Mouse (Mus musculus) hindbrain, embryonic 11.5 days (tissue): ENCODE data around the gene Rundc3a. TPM values are rescaled to one million over a fixed set of nuclear protein-coding genes. Genes with fewer than 3 reads are reported as not detected.

ENCODE experiments used
- ATAC-seq: fragments of 200-750 bp; cut with Nextera tagmentation; 2 replicates; pipeline ENCODE4 v1.8.0; 2017; ENCODE audit warnings: mild to moderate bottlenecking, moderate TSS enrichment, moderate library complexity; ENCODE audit not compliant: low FRiP score
- DNase-seq: peaks from one replicate; pipeline ENCODE4 v3.0.0-alpha.2; 2015; ENCODE audit warnings: low spot score
- H3K27ac ChIP-seq: fragments of 300-500 bp; sonication (generic); 2 replicates; pipeline ENCODE4 v1.5.1; 2014; ENCODE audit warnings: mild to moderate bottlenecking, low read depth, low read length
- H3K27me3 ChIP-seq: fragments of 300-500 bp; sonication (generic); 2 replicates; pipeline ENCODE4 v1.6.1; 2014; ENCODE audit warnings: mild to moderate bottlenecking, low read length, moderate library complexity, mixed read lengths; ENCODE audit not compliant: control insufficient read depth, insufficient read depth
- H3K36me3 ChIP-seq: fragments of 300-500 bp; sonication (generic); 2 replicates; pipeline ENCODE4 v1.6.1; 2014; ENCODE audit warnings: mild to moderate bottlenecking, low read length, moderate library complexity, mixed read lengths; ENCODE audit not compliant: control insufficient read depth, insufficient read depth
- H3K4me1 ChIP-seq: fragments of 300-500 bp; sonication (generic); replicated peaks from 2 replicates; pipeline ENCODE4 v1.6.1; 2014; ENCODE audit warnings: low read length, mixed read lengths; ENCODE audit not compliant: control insufficient read depth, insufficient read depth
- H3K4me2 ChIP-seq: fragments of 300-500 bp; sonication (generic); replicated peaks from 2 replicates; pipeline ENCODE4 v1.6.1; 2014; ENCODE audit warnings: mild to moderate bottlenecking, low read depth, low read length
- H3K4me3 ChIP-seq: fragments of 300-500 bp; sonication (generic); 2 replicates; pipeline ENCODE4 v1.5.1; 2014; ENCODE audit warnings: low read depth, low read length
- H3K9ac ChIP-seq: fragments of 300-500 bp; sonication (generic); 2 replicates; pipeline ENCODE4 v1.6.1; 2014; ENCODE audit warnings: low read depth, low read length
- H3K9me3 ChIP-seq: fragments of 300-500 bp; sonication (generic); 2 replicates; pipeline ENCODE4 v1.6.1; 2016; ENCODE audit warnings: low read length; ENCODE audit not compliant: control insufficient read depth
- whole genome bisulfite sequencing: fragments of 180-500 bp; shearing (Covaris S2); extraction: QIAGEN DNeasy Blood & Tissue Kit; methylation state at CpG from one replicate; pipeline ENCODE4 v1.1.7; 2014; 5-methylcytosine and 5-hydroxymethylcytosine counted together
- polyA plus RNA-seq: library from polyadenylated mRNA; unstranded; fragments of >200 nt; fragmentation: Nextera tagmentation; extraction: Ambion mirVana; gene quantifications from 2 replicates; pipeline ENCODE4 v1.2.1, GENCODE M21; 2014

Rundc3a gene
- polyA plus RNA-seq, 1 experiment from 2014 or later = 47.8 TPM

DNA sequence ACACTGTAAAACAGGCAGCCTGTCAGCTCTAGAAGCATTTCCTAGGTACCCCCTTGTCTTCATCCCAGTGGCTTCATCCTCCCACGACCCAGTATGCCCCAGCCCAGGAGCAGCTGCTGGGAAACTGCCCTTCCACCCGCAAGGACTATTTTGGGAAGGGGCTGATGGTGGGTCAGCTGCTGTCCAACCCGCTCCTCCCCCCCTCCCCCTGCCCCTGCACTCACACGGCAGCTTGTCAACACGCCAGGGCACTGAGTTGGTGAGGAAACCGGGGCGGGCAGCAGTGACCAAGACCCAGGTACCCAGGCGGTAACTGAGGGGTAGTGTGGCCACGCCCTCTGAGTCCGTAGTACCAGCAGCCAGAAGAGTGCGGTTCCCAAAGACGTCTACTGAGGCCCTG, 50.5 kb downstream of the Rundc3a start:
- 68% methylated on average over 12 of the region's 12 CpGs for WGBS
- no peak for DNase-seq
- Histone ChIP-seq H3K9me3 (no peaks in the 10 kb centered on the region), H3K27me3 (peaks cover 10% of the 10 kb centered on the region), H3K4me2 (no peak overlapping the region), H3K9ac (no peak overlapping the region), H3K27ac (no peak overlapping the region), H3K36me3 (peaks cover 6% of the 10 kb centered on the region; the same call in 1 of the 2 replicates), H3K4me1 (peaks cover 15% of the 10 kb centered on the region), H3K4me3 (no peak overlapping the region)
- ATAC-seq = no peak

DNA sequence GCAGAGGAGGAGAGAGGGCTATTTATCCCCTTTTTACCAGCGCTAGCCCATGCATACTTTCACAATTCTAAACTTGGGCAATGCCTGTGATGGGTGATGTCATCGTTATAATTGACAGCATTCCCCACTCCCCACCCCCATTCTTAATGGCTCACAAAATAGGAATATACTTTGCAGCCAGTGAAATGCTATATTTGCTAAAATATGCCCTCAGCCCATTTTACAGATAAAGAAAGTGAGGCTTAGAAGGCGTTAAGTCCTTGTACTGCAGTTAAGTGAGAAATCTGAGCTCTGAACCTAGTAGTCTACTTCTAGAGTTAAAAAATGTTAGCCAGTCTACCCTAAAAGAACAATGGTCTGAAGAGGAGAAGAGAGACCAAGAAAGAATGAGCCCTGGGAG, 51.1 kb downstream of the Rundc3a start:
- 67% methylated on average over 3 of the region's 3 CpGs for WGBS
- DNase-seq = no peak
- Histone ChIP-seq H3K36me3 (peaks cover 6% of the 10 kb centered on the region; the same call in 1 of the 2 replicates), H3K9me3 (no peaks in the 10 kb centered on the region), H3K27ac (no peak overlapping the region), H3K27me3 (peaks cover 8% of the 10 kb centered on the region; the same call in 1 of the 2 replicates), H3K4me3 (no peak overlapping the region), H3K9ac (no peak overlapping the region), H3K4me1 (peaks cover 15% of the 10 kb centered on the region), H3K4me2 (no peak overlapping the region)
- no peak for ATAC-seq

DNA sequence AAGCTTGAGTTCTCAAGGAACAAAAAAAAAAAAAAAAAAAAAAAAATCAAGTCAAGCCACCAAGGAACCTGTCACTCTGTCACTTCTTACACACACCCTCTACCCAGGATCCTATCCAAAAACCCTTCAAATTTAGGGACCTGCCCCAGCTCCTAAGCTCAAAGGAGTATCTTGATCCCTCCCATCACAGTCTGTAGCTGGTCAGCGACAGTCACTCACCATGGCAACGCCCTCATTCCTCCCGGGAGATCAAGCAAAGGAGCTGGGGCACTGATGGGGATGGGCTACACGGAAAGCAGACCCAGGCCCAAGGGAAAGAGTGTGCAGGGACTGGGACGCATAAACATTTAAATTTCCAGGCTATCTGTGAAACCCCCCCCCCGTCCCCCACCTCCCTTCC, 51.6 kb downstream of the Rundc3a start:
- 0 out of 2 replicates have a peak, but pooled peaks have one; percentile 23 for ATAC-seq
- Histone ChIP-seq H3K4me1 (peaks cover 15% of the 10 kb centered on the region), H3K9ac (no peak overlapping the region), H3K9me3 (no peaks in the 10 kb centered on the region), H3K4me2 (peak overlapping the region; percentile 89), H3K27ac (no peak overlapping the region), H3K27me3 (peaks cover 5% of the 10 kb centered on the region; the same call in 1 of the 2 replicates), H3K4me3 (no peak overlapping the region), H3K36me3 (peaks cover 6% of the 10 kb centered on the region; the same call in 1 of the 2 replicates)
- 4% methylated on average over 6 of the region's 6 CpGs for WGBS
- peak; percentile 62 for DNase-seq

DNA sequence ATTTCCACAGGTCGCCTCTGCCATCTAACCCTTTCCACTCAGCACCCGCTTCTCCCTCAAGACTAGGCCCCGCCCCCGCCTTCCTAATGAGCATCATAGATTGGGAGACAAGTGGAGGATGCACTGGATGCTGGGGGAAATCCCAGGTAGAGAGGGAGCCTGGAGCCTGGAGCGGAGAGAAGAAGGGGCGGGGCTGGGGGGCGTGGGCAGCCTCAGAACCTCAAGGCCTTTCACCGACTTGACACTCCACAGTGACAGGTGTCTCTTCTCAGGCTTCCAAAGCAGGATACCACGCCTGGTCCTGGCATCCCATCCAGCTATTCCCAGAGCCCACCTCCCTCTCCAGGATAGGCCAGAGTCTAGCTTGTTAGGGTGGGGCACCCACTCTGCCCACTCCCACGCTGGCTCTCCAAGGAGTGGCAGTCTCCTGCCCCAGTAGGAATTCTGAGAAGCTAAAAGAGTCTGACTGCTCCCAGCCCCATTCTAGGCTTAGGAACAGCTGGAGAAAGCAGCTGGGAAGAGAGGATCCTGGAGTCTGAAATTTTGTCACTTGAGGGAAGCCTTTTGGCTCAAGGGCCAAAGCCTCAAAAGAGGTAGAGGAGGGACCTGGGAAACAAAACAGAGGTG, 52.2 kb downstream of the Rundc3a start:
- Histone ChIP-seq H3K36me3 (peaks cover 2% of the 10 kb centered on the region; the same call in 1 of the 2 replicates), H3K9ac (peak overlapping the region; percentile 99; the same call in 1 of the 2 replicates), H3K27me3 (peaks cover 5% of the 10 kb centered on the region; the same call in 1 of the 2 replicates), H3K4me2 (peak overlapping the region; percentile 89), H3K4me3 (peak overlapping the region; percentile 94), H3K9me3 (no peaks in the 10 kb centered on the region), H3K4me1 (peaks cover 15% of the 10 kb centered on the region), H3K27ac (no peak overlapping the region)
- no peak for DNase-seq
- 28% methylated on average over 10 of the region's 10 CpGs for WGBS
- peak; percentile 12; the same call in 1 of the 2 replicates for ATAC-seq

DNA sequence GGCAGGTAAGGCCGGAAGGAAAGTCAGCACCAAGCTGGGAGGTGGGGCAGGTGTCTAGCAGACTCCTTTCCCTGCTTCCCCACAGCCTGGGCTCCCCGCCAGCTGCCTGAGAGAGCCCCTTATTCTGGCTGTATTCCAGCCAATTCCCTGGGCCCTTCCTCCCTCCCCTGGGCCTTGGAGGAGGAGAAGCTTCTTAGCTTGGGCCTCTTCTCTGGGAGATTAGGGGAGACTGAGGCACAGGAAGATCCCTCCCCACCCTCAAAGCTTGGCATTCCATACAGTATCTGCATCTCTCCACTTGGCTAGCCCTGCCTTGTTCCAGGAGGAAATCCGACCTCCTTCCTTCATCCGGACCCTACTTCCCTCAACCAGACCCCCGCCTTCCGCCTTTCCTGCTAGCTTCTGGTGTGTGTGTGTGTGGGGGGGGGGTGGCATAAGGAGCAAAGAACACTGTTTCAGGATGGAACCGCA, 52.7 kb downstream of the Rundc3a start:
- Histone ChIP-seq H3K4me3 (peak overlapping the region; percentile 94), H3K4me2 (peak overlapping the region; percentile 89), H3K27ac (peak overlapping the region; percentile 92), H3K27me3 (peaks cover 5% of the 10 kb centered on the region; the same call in 1 of the 2 replicates), H3K9ac (peak overlapping the region; percentile 99), H3K36me3 (peaks cover 2% of the 10 kb centered on the region; the same call in 1 of the 2 replicates), H3K4me1 (peaks cover 15% of the 10 kb centered on the region), H3K9me3 (no peaks in the 10 kb centered on the region)
- 22% methylated on average over 7 of the region's 7 CpGs for WGBS
- ATAC-seq (no peak), DNase-seq (no peak)

DNA sequence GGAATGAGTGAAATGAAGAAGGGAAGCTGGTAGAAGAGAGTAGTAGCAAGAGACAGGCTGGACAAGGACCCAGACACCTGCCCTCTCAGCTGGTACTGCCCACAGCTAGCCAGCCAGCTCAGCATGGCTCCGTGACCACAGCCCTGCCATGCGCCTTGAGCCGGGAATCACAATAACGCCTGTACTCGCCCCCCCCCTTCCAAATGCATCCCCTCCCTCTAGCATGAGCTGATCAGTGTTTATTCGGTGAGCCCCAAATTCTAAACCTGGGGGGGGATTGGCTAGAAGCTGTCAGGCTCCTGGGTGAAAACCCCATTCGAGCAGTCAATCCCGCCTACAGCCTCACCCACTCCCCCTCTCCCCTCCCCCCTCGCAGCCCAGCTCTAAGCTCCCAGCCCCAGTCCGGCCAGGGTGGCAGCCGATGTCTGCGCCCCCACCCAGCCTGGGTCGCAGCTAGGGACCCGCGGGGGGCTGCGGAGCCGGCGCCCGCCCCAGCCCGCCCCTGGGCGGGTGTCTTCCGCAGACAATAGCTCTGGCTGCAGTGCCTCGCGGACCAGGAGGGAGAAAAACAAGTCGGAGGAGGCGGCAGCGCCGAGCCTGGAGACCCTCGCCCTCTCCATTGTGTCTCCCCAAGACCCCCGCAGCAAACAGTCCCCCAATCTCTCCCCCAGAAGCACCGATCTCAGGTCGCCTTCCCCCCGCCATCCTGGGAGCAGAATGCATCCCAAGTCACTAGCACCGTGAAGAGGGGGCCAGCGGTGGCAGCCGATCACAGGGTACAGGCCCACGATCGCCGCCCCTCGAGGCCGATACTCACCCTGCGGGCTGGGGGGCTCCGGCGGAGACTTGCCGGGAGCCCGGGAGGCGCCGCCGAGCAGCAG, 53.6 kb downstream of the Rundc3a start:
- peaks cover 15% of the 10 kb centered on the region for H3K4me1 ChIP-seq
- ATAC-seq (peak; percentile 73), DNase-seq (peak; percentile 76)
- peak overlapping the region; percentile 92 for H3K27ac ChIP-seq
- H3K27me3 ChIP-seq = peaks cover 5% of the 10 kb centered on the region; the same call in 1 of the 2 replicates
- H3K9ac ChIP-seq = peak overlapping the region; percentile 99
- H3K36me3 ChIP-seq = peaks cover 2% of the 10 kb centered on the region; the same call in 1 of the 2 replicates
- H3K4me3 ChIP-seq = peak overlapping the region; percentile 94
- no peaks in the 10 kb centered on the region for H3K9me3 ChIP-seq
- H3K4me2 ChIP-seq = peak overlapping the region; percentile 89
- WGBS = under 1% methylated on average over 42 of the region's 49 CpGs

DNA sequence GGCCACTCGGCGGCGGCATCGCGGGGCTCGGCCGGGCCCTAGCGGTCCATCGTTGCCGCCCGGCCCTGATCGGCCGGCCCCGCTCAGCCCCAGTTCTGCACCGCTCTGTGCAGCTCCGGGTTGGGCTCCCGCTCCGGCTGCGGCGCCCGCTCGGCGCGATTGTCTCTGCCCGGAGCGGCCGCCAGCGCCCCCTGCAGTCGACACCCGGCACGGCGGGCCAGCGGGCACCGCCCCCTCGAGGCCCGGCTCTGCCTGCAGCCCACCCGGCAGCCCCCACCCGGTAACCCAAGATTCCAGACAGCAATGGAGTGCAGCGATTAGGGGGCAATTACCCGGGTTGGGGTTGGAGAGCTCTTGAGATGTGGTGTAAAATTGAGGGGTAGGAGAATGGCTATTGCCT, 54.3 kb downstream of the Rundc3a start, which contains the start of gene Fam171a2:
Gene Fam171a2, minus strand, starts transcription at position 186 of the 400 bp plus-strand sequence.
- Histone ChIP-seq H3K4me3 (peak within 1 kb of the TSS; percentile 94), H3K4me2 (peak within 1 kb of the TSS; percentile 89), H3K9me3 (no peaks in the 10 kb centered on the region), H3K27ac (peak within 1 kb of the TSS; percentile 92), H3K4me1 (peaks cover 15% of the 10 kb centered on the region), H3K9ac (peak within 1 kb of the TSS; percentile 99), H3K27me3 (peaks cover 5% of the 10 kb centered on the region; the same call in 1 of the 2 replicates), H3K36me3 (no peaks in the 10 kb centered on the region)
- under 1% methylated on average over 40 of the region's 40 CpGs for WGBS
- DNase-seq (peak; percentile 95), ATAC-seq (peak; percentile 89)

DNA sequence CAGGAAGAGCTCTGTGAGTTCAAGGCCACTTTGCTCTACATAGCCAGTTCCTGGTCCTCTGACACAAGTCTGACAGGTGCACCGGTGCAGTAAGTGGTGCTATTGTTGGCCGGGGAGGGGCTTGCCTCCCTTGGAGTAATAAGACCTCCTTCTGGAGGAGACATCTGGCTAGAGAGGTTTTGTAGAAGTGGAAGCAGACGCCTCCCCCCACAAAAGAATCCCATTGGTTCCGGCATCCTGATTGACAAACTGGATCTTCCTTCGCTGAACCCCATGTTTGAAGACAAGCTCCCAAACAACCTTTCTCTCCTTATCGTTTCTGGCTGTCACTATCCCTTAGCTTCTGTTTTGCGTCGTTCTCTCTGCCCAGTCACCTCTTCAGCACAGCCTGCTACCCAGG, 55.1 kb downstream of the Rundc3a start:
- Histone ChIP-seq H3K27me3 (peaks cover 5% of the 10 kb centered on the region; the same call in 1 of the 2 replicates), H3K9ac (no peak overlapping the region), H3K4me3 (no peak overlapping the region), H3K36me3 (no peaks in the 10 kb centered on the region), H3K9me3 (no peaks in the 10 kb centered on the region), H3K4me1 (peaks cover 15% of the 10 kb centered on the region), H3K4me2 (no peak overlapping the region), H3K27ac (no peak overlapping the region)
- ATAC-seq = no peak
- no peak for DNase-seq
- WGBS = 13% methylated on average over 8 of the region's 8 CpGs
